Mouse (Mus musculus) liver, postnatal 0 days (tissue): ENCODE measurements around the gene Slc12a4.

Source experiments
- CTCF ChIP-seq: sonication (generic); IDR thresholded peaks from 2 replicates; pipeline ENCODE4 v1.5.1; 2016; ENCODE audit warnings: antibody characterized with exemption, low read depth
- EP300 ChIP-seq: IDR thresholded peaks from 2 replicates; pipeline ENCODE4 v1.6.1; 2016; ENCODE audit warnings: antibody characterized with exemption, low read depth, mild to moderate bottlenecking

DNA sequence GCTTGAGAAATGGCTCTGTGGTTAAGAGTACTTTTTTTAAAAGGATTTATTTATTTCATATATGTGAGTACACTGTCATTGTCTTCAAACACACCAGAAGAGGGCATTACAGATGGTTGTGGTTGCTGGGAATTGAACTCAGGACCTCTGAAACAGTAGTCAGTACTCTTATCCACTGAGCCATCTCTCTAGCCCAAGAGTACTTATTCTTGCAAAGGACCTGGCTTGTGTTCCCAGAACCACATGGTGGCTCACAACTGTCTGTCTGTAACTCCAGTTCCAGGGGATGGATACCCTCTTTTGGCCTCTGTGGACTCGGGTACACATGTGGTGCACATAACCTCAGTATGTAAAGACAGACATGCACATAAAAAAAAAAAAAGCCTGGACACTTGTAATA is 3.5 kb upstream of the Slc12a4 start:
- TF ChIP-seq CTCF (no peak), EP300 (no peak)
